Mouse (Mus musculus): ENCODE results near the gene Aldh1a2. TPM values are rescaled to one million over a fixed set of nuclear protein-coding genes. Genes with fewer than 3 reads are reported as not detected.

Gene Aldh1a2
- polyA plus RNA-seq, 1 experiment from 2014 or later, result 33.8 TPM

DNA sequence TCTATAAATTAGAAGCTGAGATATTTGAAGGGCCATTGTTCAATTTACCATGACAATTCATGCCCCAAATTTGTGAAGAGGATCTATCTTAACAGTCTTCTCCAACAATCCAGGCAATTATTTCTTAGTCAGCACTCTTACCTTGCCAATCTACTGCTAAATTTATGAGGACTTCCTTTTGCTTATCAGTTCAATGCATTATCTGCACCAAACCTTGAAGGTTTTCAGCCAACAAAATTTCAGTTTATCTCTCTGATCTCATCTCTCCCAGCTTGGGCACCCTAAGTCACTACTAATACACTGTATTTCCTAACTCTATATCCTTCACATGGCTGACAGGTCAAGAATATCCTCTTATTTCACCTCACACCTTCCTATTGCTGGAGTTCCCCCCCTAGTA is 30.3 kb upstream of the Aldh1a2 start:
- no peaks in the 10 kb centered on the region for H3K36me3 ChIP-seq
- no peak overlapping the region for H3K4me2 ChIP-seq
- H3K27ac ChIP-seq, result no peak overlapping the region
- no peaks in the 10 kb centered on the region for H3K27me3 ChIP-seq
- H3K9me3 ChIP-seq, result no peaks in the 10 kb centered on the region; the same call in 1 of the 2 replicates
- H3K4me3 ChIP-seq, result no peak overlapping the region
- no peak overlapping the region for H3K9ac ChIP-seq
- ATAC-seq (ENCODE audit: insufficient number of reproducible peaks, insufficient read depth, low FRiP score, low TSS enrichment, low read depth), result no peak
- no peaks in the 10 kb centered on the region for H3K4me1 ChIP-seq

DNA sequence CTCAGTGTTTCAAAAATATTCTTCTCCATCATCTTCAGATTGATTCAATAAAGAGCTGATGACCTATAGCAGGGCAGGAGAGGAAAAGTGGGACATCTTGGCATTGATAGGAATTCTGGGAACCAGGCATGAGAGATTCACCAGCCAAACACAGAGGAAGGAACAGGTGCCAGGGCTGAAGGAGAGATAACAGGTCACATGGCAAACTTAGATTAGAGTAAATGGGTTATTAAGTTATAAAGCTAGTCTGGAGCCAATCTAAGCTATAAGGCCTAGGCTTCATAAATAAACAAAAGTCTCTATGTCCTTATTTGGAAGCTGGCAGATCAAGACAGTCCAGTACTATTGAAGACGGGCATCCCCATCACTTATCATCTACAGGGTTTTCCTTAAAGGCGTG is 29.8 kb upstream of the Aldh1a2 start:
- WGBS, result 87% methylated on average over 2 of the region's 2 CpGs

DNA sequence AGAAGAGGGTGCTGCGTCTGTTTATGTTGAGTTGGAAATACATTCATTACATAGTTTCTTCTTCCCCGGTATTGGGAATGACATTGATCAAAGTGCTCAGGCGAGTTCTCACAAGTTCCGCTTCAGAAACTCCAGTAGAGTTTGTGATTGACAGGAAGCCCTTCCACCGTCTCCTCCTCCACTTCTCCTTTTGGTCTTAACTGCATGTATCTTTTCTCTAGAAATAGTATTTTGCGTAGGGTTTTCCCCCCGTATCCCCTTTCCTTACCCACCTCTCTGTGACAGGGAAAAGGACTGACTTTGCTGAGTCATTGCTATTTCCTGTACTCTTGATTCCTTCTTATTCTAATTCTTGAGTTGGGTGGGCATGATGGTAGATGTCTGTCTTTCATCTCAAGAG is 28.2 kb upstream of the Aldh1a2 start:
- Histone ChIP-seq H3K27me3 (no peaks in the 10 kb centered on the region), H3K9me3 (no peaks in the 10 kb centered on the region; the same call in 1 of the 2 replicates), H3K4me2 (no peak overlapping the region), H3K4me1 (no peaks in the 10 kb centered on the region), H3K36me3 (no peaks in the 10 kb centered on the region), H3K27ac (no peak overlapping the region), H3K4me3 (no peak overlapping the region), H3K9ac (no peak overlapping the region)
- WGBS, result 80% methylated on average over 7 of the region's 7 CpGs
- no peak for ATAC-seq (ENCODE audit: insufficient number of reproducible peaks, insufficient read depth, low FRiP score, low TSS enrichment, low read depth)

More for the DNA sequence above, 29.8 kb upstream of the Aldh1a2 start:
- no peak for ATAC-seq (ENCODE audit: insufficient number of reproducible peaks, insufficient read depth, low FRiP score, low TSS enrichment, low read depth)
- Histone ChIP-seq H3K9ac (no peak overlapping the region), H3K4me3 (no peak overlapping the region), H3K27ac (no peak overlapping the region), H3K4me1 (no peaks in the 10 kb centered on the region), H3K27me3 (no peaks in the 10 kb centered on the region), H3K36me3 (no peaks in the 10 kb centered on the region), H3K4me2 (no peak overlapping the region), H3K9me3 (no peaks in the 10 kb centered on the region; the same call in 1 of the 2 replicates)

- Histone ChIP-seq H3K4me2 (peak overlapping the region; percentile 52), H3K27ac (no peak overlapping the region), H3K36me3 (no peaks in the 10 kb centered on the region), H3K4me3 (peak overlapping the region; percentile 17), H3K27me3 (no peaks in the 10 kb centered on the region), H3K9me3 (no peaks in the 10 kb centered on the region), H3K4me1 (no peaks in the 10 kb centered on the region), H3K9ac (peak overlapping the region; percentile 27; the same call in 1 of the 2 replicates)
- WGBS, result 12% methylated on average over 12 of the region's 12 CpGs
- 0 out of 2 replicates have a peak, but pooled peaks have one; percentile 32 for ATAC-seq (ENCODE audit: insufficient number of reproducible peaks, insufficient read depth, low FRiP score, low TSS enrichment, low read depth)
Observed at GRCm38 (mm10) chr9:71188647-71189415, 26.8 kb upstream of the Aldh1a2 start.

DNA sequence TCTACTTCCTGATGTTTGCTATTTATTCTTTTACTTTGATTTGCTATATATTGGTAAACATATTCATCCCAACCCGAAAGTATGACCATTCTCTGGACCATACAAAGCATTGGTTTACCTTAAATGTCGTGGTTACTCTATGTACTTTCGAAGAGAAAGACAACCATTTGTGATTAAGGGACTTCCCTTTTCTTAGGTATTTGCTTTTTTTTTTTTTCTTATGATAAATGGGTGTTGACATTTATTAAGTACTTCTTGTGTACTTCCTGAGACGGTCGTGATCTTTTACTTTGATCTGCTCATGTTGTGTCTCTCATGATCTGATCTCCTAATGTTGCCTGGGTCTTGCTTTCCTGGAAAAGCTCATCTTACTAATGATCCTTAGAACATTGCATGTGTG is 16.8 kb upstream of the Aldh1a2 start:
- Histone ChIP-seq H3K27ac (no peak overlapping the region), H3K4me1 (no peaks in the 10 kb centered on the region), H3K4me2 (no peak overlapping the region), H3K27me3 (peaks cover 2% of the 10 kb centered on the region; the same call in 1 of the 2 replicates), H3K9ac (no peak overlapping the region), H3K9me3 (no peaks in the 10 kb centered on the region), H3K36me3 (no peaks in the 10 kb centered on the region), H3K4me3 (no peak overlapping the region)
- ATAC-seq (ENCODE audit: insufficient number of reproducible peaks, insufficient read depth, low FRiP score, low TSS enrichment, low read depth), result no peak
- WGBS, result 78% methylated on average over 5 of the region's 5 CpGs

DNA sequence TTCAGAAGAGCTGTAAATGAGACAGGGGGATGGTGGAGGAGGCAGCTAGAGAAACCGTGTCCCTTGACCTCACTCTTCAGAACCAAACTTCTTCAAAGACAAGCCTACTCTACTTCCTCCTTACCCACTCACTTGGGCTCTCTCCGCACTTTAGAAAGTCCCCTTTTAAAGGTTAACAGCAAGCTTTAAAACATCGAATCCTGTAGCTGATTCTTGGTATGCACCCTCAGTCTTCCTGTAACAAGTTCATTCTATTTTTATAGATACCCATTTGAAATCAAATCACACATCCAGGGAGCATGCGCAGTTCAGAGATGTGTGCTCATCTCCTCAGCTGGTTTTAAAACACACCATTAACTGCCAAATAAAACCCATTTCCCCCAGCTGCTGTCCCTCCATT is 13.3 kb upstream of the Aldh1a2 start:
- no peaks in the 10 kb centered on the region for H3K4me1 ChIP-seq
- H3K27me3 ChIP-seq, result peaks cover 2% of the 10 kb centered on the region; the same call in 1 of the 2 replicates
- H3K9ac ChIP-seq, result no peak overlapping the region
- WGBS, result 81% methylated on average over 4 of the region's 4 CpGs
- no peak overlapping the region for H3K27ac ChIP-seq
- ATAC-seq (ENCODE audit: insufficient number of reproducible peaks, insufficient read depth, low FRiP score, low TSS enrichment, low read depth), result no peak
- no peaks in the 10 kb centered on the region for H3K9me3 ChIP-seq
- H3K4me3 ChIP-seq, result no peak overlapping the region
- H3K36me3 ChIP-seq, result no peaks in the 10 kb centered on the region
- H3K4me2 ChIP-seq, result no peak overlapping the region

DNA sequence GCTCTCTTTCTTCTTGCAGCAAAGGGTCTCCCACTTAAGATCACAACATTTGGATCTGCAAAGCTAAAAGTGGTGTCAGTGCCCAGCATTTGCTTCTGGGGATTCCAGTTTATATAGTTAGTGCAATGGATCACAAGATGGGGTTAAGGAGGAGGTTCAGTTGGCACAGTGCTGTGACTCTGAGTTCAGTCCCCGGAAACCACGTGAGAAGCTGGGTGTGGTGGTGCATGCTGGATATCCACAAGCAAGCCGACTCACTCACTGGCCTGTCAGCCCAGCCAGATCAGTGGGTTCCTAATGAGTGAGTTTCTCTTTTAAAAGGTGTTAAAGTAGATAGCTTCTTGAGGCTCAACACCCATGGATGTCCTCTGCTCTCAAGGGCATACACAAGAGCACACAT is 6.3 kb upstream of the Aldh1a2 start:
- Histone ChIP-seq H3K9ac (no peak overlapping the region), H3K36me3 (no peaks in the 10 kb centered on the region), H3K9me3 (no peaks in the 10 kb centered on the region), H3K27me3 (peaks cover 24% of the 10 kb centered on the region), H3K4me3 (no peak overlapping the region), H3K4me1 (no peaks in the 10 kb centered on the region), H3K4me2 (no peak overlapping the region), H3K27ac (no peak overlapping the region)
- no peak for ATAC-seq (ENCODE audit: insufficient number of reproducible peaks, insufficient read depth, low FRiP score, low TSS enrichment, low read depth)
- WGBS, result 65% methylated on average over 3 of the region's 3 CpGs

- Histone ChIP-seq H3K4me1 (peaks cover 8% of the 10 kb centered on the region), H3K27me3 (peaks cover 39% of the 10 kb centered on the region), H3K9ac (no peak overlapping the region), H3K4me3 (no peak overlapping the region), H3K27ac (no peak overlapping the region), H3K4me2 (no peak overlapping the region), H3K36me3 (no peaks in the 10 kb centered on the region), H3K9me3 (no peaks in the 10 kb centered on the region)
- ATAC-seq (ENCODE audit: insufficient number of reproducible peaks, insufficient read depth, low FRiP score, low TSS enrichment, low read depth), result no peak
- 6% methylated on average over 2 of the region's 2 CpGs for WGBS
Observed at GRCm38 (mm10) chr9:71210870-71211269, 4.7 kb upstream of the Aldh1a2 start.

- Histone ChIP-seq H3K27ac (no peak overlapping the region), H3K36me3 (no peaks in the 10 kb centered on the region), H3K4me3 (no peak overlapping the region), H3K4me1 (peaks cover 16% of the 10 kb centered on the region), H3K4me2 (no peak overlapping the region), H3K9me3 (no peaks in the 10 kb centered on the region), H3K9ac (no peak overlapping the region), H3K27me3 (peaks cover 60% of the 10 kb centered on the region)
- WGBS, result 34% methylated on average over 4 of the region's 4 CpGs
- no peak for ATAC-seq (ENCODE audit: insufficient number of reproducible peaks, insufficient read depth, low FRiP score, low TSS enrichment, low read depth)
Observed at GRCm38 (mm10) chr9:71213636-71214035, 2.0 kb upstream of the Aldh1a2 start.

DNA sequence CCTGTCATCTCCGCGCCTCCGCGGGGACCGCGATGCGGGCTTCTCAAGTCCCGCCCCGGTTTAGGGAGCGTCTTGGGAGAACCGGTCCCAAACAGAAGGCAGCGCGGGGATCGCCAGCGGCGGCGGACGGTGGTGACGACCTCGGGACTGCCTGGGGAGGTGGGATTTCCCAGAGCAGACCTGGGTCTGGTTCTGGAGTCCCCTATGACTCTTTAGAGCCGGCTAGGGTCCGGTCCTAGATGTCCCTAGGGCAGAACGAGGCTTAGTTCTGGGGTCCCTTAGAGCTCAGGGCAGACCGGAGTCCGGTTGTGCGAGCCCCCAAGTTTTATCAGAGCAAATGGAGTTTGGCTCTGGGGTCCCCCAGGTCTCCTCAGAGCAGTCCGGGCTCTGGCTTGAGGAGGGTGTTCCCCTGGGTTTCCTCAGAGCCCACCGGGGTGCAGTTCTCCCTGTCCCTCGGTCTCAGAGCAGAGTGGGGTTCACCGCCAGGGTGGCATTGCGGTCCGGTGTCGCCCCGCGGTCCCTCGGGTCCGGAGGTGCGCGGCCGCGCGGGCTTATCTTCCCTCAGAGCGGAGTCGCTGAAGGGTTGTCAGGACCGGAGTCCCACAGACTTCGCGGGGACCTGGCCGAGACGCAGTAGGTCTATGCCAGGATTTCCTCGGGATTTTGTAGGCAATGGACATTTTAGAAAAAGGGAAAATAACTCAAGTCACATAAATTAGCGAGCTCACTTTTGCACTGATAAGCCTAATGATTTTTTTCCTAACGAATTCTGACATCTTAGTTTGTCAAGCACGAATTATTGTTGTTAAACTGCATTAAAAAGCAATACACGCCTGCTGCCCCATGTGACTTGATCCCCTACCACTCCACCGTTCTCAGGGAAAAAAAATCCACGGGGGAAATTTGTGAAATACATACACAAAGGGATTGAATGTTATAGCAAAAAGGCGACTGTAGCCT is 727 bp downstream of the Aldh1a2 start:
- ATAC-seq (ENCODE audit: insufficient number of reproducible peaks, insufficient read depth, low FRiP score, low TSS enrichment, low read depth), result no peak
- H3K4me3 ChIP-seq, result peak overlapping the region; percentile 49
- under 1% methylated on average over 57 of the region's 57 CpGs for WGBS
- H3K4me1 ChIP-seq, result peaks cover 16% of the 10 kb centered on the region
- no peaks in the 10 kb centered on the region for H3K36me3 ChIP-seq
- H3K4me2 ChIP-seq, result peak overlapping the region; percentile 77
- peaks cover 74% of the 10 kb centered on the region for H3K27me3 ChIP-seq
- H3K9ac ChIP-seq, result peak overlapping the region; percentile 60
- no peak overlapping the region for H3K27ac ChIP-seq
- no peaks in the 10 kb centered on the region for H3K9me3 ChIP-seq

DNA sequence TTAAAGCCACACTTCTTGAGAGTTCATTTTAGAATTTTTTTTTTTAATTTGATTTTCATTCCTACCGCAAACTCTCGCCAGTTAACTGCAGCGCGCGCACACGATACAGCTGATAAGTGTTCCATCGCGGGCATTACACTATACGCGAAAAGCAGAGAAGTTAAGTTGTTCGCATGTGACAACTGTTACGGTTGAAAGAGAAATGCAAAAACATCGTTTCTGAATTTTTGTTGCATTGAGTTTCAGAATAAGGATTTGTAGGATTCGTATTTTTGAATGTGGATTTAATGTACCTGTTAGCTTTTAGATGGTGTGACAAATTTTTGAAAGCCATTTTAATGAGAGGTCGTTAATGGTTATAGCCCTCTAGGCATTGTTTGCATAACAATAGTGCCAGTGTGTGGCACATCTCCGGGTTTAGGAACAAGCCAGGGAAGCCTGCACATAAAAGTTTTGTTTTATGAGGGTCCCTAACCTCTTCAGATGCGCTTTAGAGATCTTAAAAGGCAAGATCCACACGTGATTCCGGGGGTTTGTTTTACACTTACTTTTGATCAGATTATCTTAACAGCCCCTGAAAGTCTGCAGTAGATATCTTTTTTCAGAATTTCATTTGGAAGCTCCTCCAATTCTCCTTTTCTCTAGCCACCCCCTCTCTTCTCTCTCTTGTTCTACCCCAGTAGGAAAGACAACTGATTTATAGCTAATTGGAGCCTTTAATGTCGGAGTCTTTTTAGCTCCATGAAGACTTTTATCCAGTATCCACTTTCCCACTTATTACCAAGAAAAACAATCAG is 1.6 kb downstream of the Aldh1a2 start:
- Histone ChIP-seq H3K9me3 (no peaks in the 10 kb centered on the region), H3K4me3 (peak overlapping the region; percentile 49), H3K27ac (no peak overlapping the region), H3K4me2 (peak overlapping the region; percentile 77), H3K4me1 (peaks cover 16% of the 10 kb centered on the region), H3K9ac (no peak overlapping the region), H3K27me3 (peaks cover 74% of the 10 kb centered on the region), H3K36me3 (no peaks in the 10 kb centered on the region)
- ATAC-seq (ENCODE audit: insufficient number of reproducible peaks, insufficient read depth, low FRiP score, low TSS enrichment, low read depth), result no peak
- WGBS, result 3% methylated on average over 20 of the region's 20 CpGs
